7 mouse cellular contexts compared by ENCODE assay signal in the genomic region with DNA sequence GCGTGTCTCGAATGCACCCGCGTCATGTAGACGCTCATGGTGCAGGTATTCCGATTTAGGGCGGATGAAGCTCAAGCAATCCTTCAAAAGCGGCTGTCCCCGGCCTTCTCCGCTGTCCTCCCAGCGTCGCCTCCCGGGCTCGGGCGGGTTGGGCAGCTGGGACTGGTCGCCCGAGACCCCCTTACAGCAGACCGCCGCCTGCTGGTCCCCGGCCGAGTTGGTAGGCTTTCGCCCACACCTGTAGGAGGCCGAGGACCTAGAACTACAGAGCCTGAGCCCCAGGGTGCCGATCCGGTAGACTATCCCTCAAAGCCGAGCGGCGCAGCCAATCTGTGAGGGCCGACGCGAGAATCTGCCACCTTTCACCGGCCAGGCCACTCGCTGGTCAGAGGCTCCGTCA. TPM values are rescaled to one million over a fixed set of nuclear protein-coding genes. Genes with fewer than 3 reads are reported as not detected.
A peak's percentile ranks its signal among the peaks of the same experiment; 100 is the strongest.
DNase-seq lines count a peak whose midpoint lies in the region; ATAC-seq and TF ChIP-seq lines count a peak whose summit lies in the region.

A gene (minus strand): TSS at position 335 of the 400 bp plus-strand sequence.

- H3K4me2 ChIP-seq in kidney, postnatal 0 days (ENCODE audit: low read length): peak within 1 kb of the TSS; percentile 97
- H3K4me2 ChIP-seq in liver, postnatal 0 days (ENCODE audit: low read depth, low read length): peak within 1 kb of the TSS; percentile 100

- peaks cover 10% of the 10 kb centered on the region; the same call in 1 of the 2 replicates for H3K27me3 ChIP-seq in kidney, postnatal 0 days (ENCODE audit: insufficient read depth, low read length)
- H3K27me3 ChIP-seq in liver, postnatal 0 days (ENCODE audit: insufficient read depth, low read length): peaks cover 9% of the 10 kb centered on the region; the same call in 1 of the 2 replicates

- no peak for TF ChIP-seq EP300 in liver, postnatal 0 days (IDR thresholded peaks at IDR 0.05; ENCODE audit: low read depth)

- H3K4me1 ChIP-seq in cortical plate, adult 2 months (ENCODE audit: control insufficient read depth, insufficient read depth, low read length): peaks cover 5% of the 10 kb centered on the region
- H3K4me1 ChIP-seq in kidney, postnatal 0 days (replicated peaks; ENCODE audit: insufficient read depth, low read length): peaks cover 10% of the 10 kb centered on the region; the same call in 1 of the 2 replicates
- H3K4me1 ChIP-seq in liver, postnatal 0 days (ENCODE audit: insufficient read depth): peaks cover 47% of the 10 kb centered on the region

- peaks cover 11% of the 10 kb centered on the region; the same call in 1 of the 2 replicates for H3K36me3 ChIP-seq in kidney, postnatal 0 days (ENCODE audit: insufficient read depth, low read length)
- H3K36me3 ChIP-seq in liver, postnatal 0 days (replicated peaks; ENCODE audit: insufficient read depth, low read length): peaks cover 24% of the 10 kb centered on the region

- peak; percentile 36 to 41 for DNase-seq in spleen, postnatal 36 days (ENCODE audit: low spot score in 2 of 2)
- DNase-seq in spleen, adult 12 weeks (ENCODE audit: low spot score): no peak
- no peak for DNase-seq in gonadal fat pad, adult 2 months (ENCODE audit: low read depth)
- DNase-seq in kidney, postnatal 0 days (ENCODE audit: low spot score): peak; percentile 33
- no peak for DNase-seq in liver, postnatal 0 days
- peak; percentile 47 for DNase-seq in retina, postnatal 1 day

- TF ChIP-seq CTCF in cortical plate, adult 2 months (IDR thresholded peaks at IDR 0.05; ENCODE audit: extremely low read depth, insufficient read depth, low read length): no peak
- TF ChIP-seq CTCF in kidney, postnatal 0 days (IDR thresholded peaks at IDR 0.05; ENCODE audit: low read depth): peak; percentile 35
- peak; percentile 28 for TF ChIP-seq CTCF in liver, postnatal 0 days (IDR thresholded peaks at IDR 0.05; ENCODE audit: low read depth)

- H3K9ac ChIP-seq in kidney, postnatal 0 days (ENCODE audit: low read depth, low read length): peak within 1 kb of the TSS; percentile 64
- peak within 1 kb of the TSS; percentile 84 for H3K9ac ChIP-seq in liver, postnatal 0 days (replicated peaks)

- peak within 1 kb of the TSS; percentile 74 for H3K4me3 ChIP-seq in cortical plate, adult 2 months (ENCODE audit: insufficient read depth, low read length)
- peak within 1 kb of the TSS; percentile 56 for H3K4me3 ChIP-seq in kidney, postnatal 0 days (replicated peaks; ENCODE audit: low read depth, low read length)
- peak within 1 kb of the TSS; percentile 95 for H3K4me3 ChIP-seq in liver, postnatal 0 days (ENCODE audit: low read depth, low read length)

- WGBS in kidney, postnatal 0 days: under 1% methylated on average over 34 of the region's 34 CpGs
- 3% methylated on average over 29 of the region's 34 CpGs for WGBS in liver, postnatal 0 days (ENCODE audit: insufficient replicate concordance)

- H3K9me3 ChIP-seq in kidney, postnatal 0 days (replicated peaks; ENCODE audit: low read length): no peaks in the 10 kb centered on the region
- H3K9me3 ChIP-seq in liver, postnatal 0 days (ENCODE audit: low read length): no peaks in the 10 kb centered on the region

- H3K27ac ChIP-seq in cortical plate, adult 2 months (ENCODE audit: insufficient read depth, low read length): peak within 1 kb of the TSS; percentile 86
- peak within 1 kb of the TSS; percentile 80 for H3K27ac ChIP-seq in kidney, postnatal 0 days
- peak within 1 kb of the TSS; percentile 95 for H3K27ac ChIP-seq in liver, postnatal 0 days (ENCODE audit: low read depth)

- TF ChIP-seq POLR2A in cortical plate, adult 2 months (IDR thresholded peaks at IDR 0.05; ENCODE audit: extremely low read depth, insufficient read depth, low read length): no peak

- ATAC-seq in kidney, postnatal 0 days (replicated peaks; ENCODE audit: low FRiP score, low read depth): peak; percentile 59
- ATAC-seq in liver, postnatal 0 days: peak; percentile 20

RNA-seq across cellular contexts. Expression of the gene that starts here (rescaled TPM):
- polyA plus RNA-seq in cortical plate, adult 2 months (2012; rRNA removed): 345 and 362 TPM in 2 replicates
- 31.2 and 44.9 TPM in 2 replicates for polyA plus RNA-seq in gonadal fat pad, adult 2 months (2012; rRNA removed)
- 171 and 200 TPM in 2 replicates for polyA plus RNA-seq in kidney, postnatal 0 days (2015; fragmentation: Nextera tagmentation; extraction: Ambion mirVana)
- 291 and 298 TPM in 2 replicates for polyA plus RNA-seq in liver, postnatal 0 days (2015; fragmentation: Nextera tagmentation; extraction: Ambion mirVana)

Comparison
In these comparisons a context has a peak if more than half of its experiments do, and no peak if none do; other contexts are left out.
1. DNase-seq: peak in spleen, postnatal 36 days (2 of 2), kidney, postnatal 0 days (single experiment) and retina, postnatal 1 day (single experiment); none in spleen, adult 12 weeks (single experiment), gonadal fat pad, adult 2 months (single experiment) and liver, postnatal 0 days (single experiment).
2. Peak in every context shown above with its lines, with median percentiles within 50 percentile points of each other: H3K27ac ChIP-seq and H3K4me3 ChIP-seq.